10 mouse cellular contexts compared by ENCODE assay signal in the genomic region with DNA sequence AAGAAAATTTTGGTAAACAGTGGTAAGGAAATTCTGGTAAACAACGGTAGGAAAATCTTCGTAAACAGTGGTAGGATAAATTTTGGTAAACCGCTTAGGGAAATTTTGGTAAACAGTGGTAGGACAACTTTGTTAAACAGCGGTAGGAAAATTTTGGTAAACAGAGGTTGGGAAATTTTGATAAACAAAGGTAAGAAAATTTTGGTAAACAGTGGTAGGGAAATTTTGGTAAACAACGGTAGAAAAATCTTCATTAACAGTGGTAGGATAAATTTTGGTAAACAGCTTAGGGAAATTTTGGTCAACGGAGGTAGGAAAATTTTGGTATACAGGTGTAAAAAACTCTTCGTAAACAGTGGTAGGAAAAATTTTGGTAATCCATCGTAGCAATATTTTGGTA.
DNase-seq lines count a peak whose midpoint lies in the region; ATAC-seq and TF ChIP-seq lines count a peak whose summit lies in the region.
"Had no signal": no experiment of that assay in that cellular context is flagged by ENCODE, and none has a peak within 500 bp of the region (broad histone marks: within the 10 kb centered on the region; RNA-seq: fewer than 3 reads in every experiment).

No protein-coding gene starts in this region.

- no peaks in the 10 kb centered on the region for H3K36me3 ChIP-seq in heart, embryonic 11.5 days (ENCODE audit: control insufficient read depth, insufficient read depth, low read length)
- H3K36me3 ChIP-seq in intestine, postnatal 0 days (ENCODE audit: control insufficient read depth, insufficient read depth): no peaks in the 10 kb centered on the region

- H3K4me2 ChIP-seq in heart, embryonic 11.5 days: no peak overlapping the region
- no peak overlapping the region for H3K4me2 ChIP-seq in intestine, postnatal 0 days (replicated peaks; ENCODE audit: low read depth)

- H3K4me1 ChIP-seq in heart, embryonic 11.5 days (ENCODE audit: control insufficient read depth, insufficient read depth, low read length): no peaks in the 10 kb centered on the region
- no peaks in the 10 kb centered on the region for H3K4me1 ChIP-seq in intestine, postnatal 0 days (replicated peaks; ENCODE audit: control insufficient read depth, insufficient read depth, low read length)
- H3K4me1 ChIP-seq: megakaryocyte, embryonic 14.5 days had no signal

- H3K9me3 ChIP-seq in heart, embryonic 11.5 days (replicated peaks; ENCODE audit: control insufficient read depth, low read length): no peaks in the 10 kb centered on the region
- H3K9me3 ChIP-seq in intestine, postnatal 0 days (ENCODE audit: control insufficient read depth): peaks cover 10% of the 10 kb centered on the region; the same call in 1 of the 2 replicates
- H3K9me3 ChIP-seq: megakaryocyte, embryonic 14.5 days had no signal

- H3K9ac ChIP-seq in heart, embryonic 11.5 days (ENCODE audit: low read depth, low read length): no peak overlapping the region
- no peak overlapping the region for H3K9ac ChIP-seq in intestine, postnatal 0 days (ENCODE audit: low read depth, low read length)

- no peak overlapping the region for H3K27ac ChIP-seq in heart, embryonic 11.5 days (ENCODE audit: low read depth, low read length)
- no peak overlapping the region for H3K27ac ChIP-seq in intestine, postnatal 0 days (ENCODE audit: low read depth, low read length)

- ATAC-seq in heart, embryonic 11.5 days (replicated peaks; ENCODE audit: insufficient number of reproducible peaks, low FRiP score, low TSS enrichment): peak; percentile 69
- peak; percentile 63 for ATAC-seq in intestine, postnatal 0 days

- no peaks in the 10 kb centered on the region for H3K27me3 ChIP-seq in heart, embryonic 11.5 days (ENCODE audit: control insufficient read depth, insufficient read depth, low read length)
- no peaks in the 10 kb centered on the region for H3K27me3 ChIP-seq in intestine, postnatal 0 days (replicated peaks; ENCODE audit: control insufficient read depth, insufficient read depth, low read length)
- H3K27me3 ChIP-seq: megakaryocyte, embryonic 14.5 days had no signal

- no peak for TF ChIP-seq CTCF in intestine, postnatal 0 days (IDR thresholded peaks at IDR 0.05; ENCODE audit: low read depth)

- DNase-seq in heart, adult 18-20 months: no peak
- DNase-seq in 416B (ENCODE audit: low read depth) (peak; percentile 68), adipocyte (ENCODE audit: low spot score) (peak; percentile 63)
- DNase-seq in right cerebral cortex, postnatal 36 days (ENCODE audit: low spot score in 2 of 2): no peak
- DNase-seq in ovary, postnatal 10 days (ENCODE audit: low spot score): no peak
- DNase-seq in adrenal gland, postnatal 4 days (ENCODE audit: low spot score in 2 of 2): no peak
- DNase-seq: heart, postnatal 36 days had no signal

- H3K4me3 ChIP-seq in heart, embryonic 11.5 days (ENCODE audit: low read depth, low read length): no peak overlapping the region
- no peak overlapping the region for H3K4me3 ChIP-seq in intestine, postnatal 0 days (ENCODE audit: low read depth, low read length)
- H3K4me3 ChIP-seq: megakaryocyte, embryonic 14.5 days had no signal

- WGBS in heart, embryonic 11.5 days (ENCODE audit: insufficient replicate concordance): 52% methylated on average over 8 of the region's 8 CpGs
- 52% methylated on average over 8 of the region's 8 CpGs for WGBS in intestine, postnatal 0 days

Comparison
In these comparisons a context has a peak if more than half of its experiments do, and no peak if none do; other contexts are left out.
1. DNase-seq: peak in 416B (single experiment) and adipocyte (single experiment); none in heart, adult 18-20 months (0 of 2), right cerebral cortex, postnatal 36 days (0 of 2), ovary, postnatal 10 days (single experiment) and adrenal gland, postnatal 4 days (0 of 2).